Mouse (Mus musculus) kidney, postnatal 36 days (tissue): Measurements from ENCODE around the gene Pkib.
A peak's percentile ranks its signal among the peaks of the same experiment; 100 is the strongest.

Experiments
- DNase-seq, 2 experiments: peaks; one replicate each; pipeline ENCODE4 v3.0.0; 2021 to 2022; ENCODE audit warnings: mixed read lengths in 2 of 2

Gene Pkib

GRCm38 (mm10) chr10:57741351-57741750, 109.6 kb downstream of the Pkib start:
- peak; percentile 39 to 64 for DNase-seq

GRCm38 (mm10) chr10:57743045-57743444, 111.3 kb downstream of the Pkib start:
- no peak for DNase-seq

GRCm38 (mm10) chr10:57743606-57744016, 111.8 kb downstream of the Pkib start:
- DNase-seq: peak; percentile 37 to 56

GRCm38 (mm10) chr10:57744128-57744765, 112.5 kb downstream of the Pkib start:
- no peak for DNase-seq

- DNase-seq: no peak
Observed at GRCm38 (mm10) chr10:57745452-57745851, 113.7 kb downstream of the Pkib start.

GRCm38 (mm10) chr10:57747127-57747526, 115.3 kb downstream of the Pkib start:
- no peak for DNase-seq

GRCm38 (mm10) chr10:57753343-57753742, 121.6 kb downstream of the Pkib start:
- DNase-seq: no peak

- DNase-seq: no peak
Observed at GRCm38 (mm10) chr10:57755201-57755736, 123.5 kb downstream of the Pkib start.

- DNase-seq: no peak
Observed at GRCm38 (mm10) chr10:57758999-57759398, 127.2 kb downstream of the Pkib start.

- no peak for DNase-seq
Observed at GRCm38 (mm10) chr10:57760694-57761093, 128.9 kb downstream of the Pkib start.

GRCm38 (mm10) chr10:57763044-57763443, 131.3 kb downstream of the Pkib start:
- DNase-seq: no peak

GRCm38 (mm10) chr10:57783289-57784130, 151.7 kb downstream of the Pkib start:
- DNase-seq: no peak

- peak; percentile 90 to 92 for DNase-seq
Observed at GRCm38 (mm10) chr10:57784131-57784875, 152.5 kb downstream of the Pkib start.

- DNase-seq: no peak
Observed at GRCm38 (mm10) chr10:57784876-57785150, 153.0 kb downstream of the Pkib start, which contains the start of gene Fabp7. Gene Fabp7 (plus strand): TSS chr10:57784881.

GRCm38 (mm10) chr10:57785552-57785951, 153.8 kb downstream of the Pkib start:
- DNase-seq: no peak
